Comparison of ENCODE assay signal across 21 mouse cellular contexts in the genomic region with DNA sequence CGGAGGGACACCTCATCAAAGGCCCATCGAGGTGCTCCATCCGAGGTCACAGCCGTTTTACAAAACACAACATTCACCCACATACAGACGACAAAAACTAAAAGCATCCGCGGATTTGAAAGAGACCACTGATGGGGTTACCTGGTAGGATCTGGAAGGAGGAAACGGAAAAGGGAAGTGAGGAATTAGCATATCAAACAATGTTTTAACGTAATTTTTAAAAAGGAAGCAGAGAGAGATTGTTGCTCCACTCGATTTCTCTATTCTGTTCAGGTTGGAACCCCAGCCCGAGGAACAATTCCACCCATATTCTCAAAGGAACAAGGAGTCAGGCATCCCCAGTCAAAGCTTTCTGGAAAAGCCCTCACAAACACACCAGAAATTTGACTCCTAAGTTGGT.
"Had no signal": no experiment of that assay in that cellular context is flagged by ENCODE, and none has a peak within 500 bp of the region (broad histone marks: within the 10 kb centered on the region; RNA-seq: fewer than 3 reads in every experiment).

No protein-coding gene starts in this region.

- H3K9me3 ChIP-seq: liver, embryonic 13.5 days; liver, embryonic 15.5 days; midbrain, embryonic 10.5 days; midbrain, embryonic 12.5 days; neural tube, embryonic 13.5 days; neural tube, embryonic 15.5 days; stomach, embryonic 15.5 days had no signal

- H3K4me2 ChIP-seq: liver, embryonic 13.5 days; liver, embryonic 15.5 days; lung, embryonic 14.5 days; midbrain, embryonic 12.5 days; neural tube, embryonic 13.5 days; neural tube, embryonic 15.5 days; stomach, embryonic 15.5 days had no signal

- ATAC-seq: liver, postnatal 0 days; midbrain, embryonic 16.5 days had no signal

- H3K4me1 ChIP-seq: liver, embryonic 13.5 days; liver, embryonic 15.5 days; midbrain, embryonic 10.5 days; midbrain, embryonic 12.5 days; neural tube, embryonic 13.5 days; neural tube, embryonic 15.5 days; stomach, embryonic 15.5 days had no signal

- DNase-seq: liver, embryonic 13.5 days; liver, postnatal 0 days; lung, embryonic 14.5 days; lung, postnatal 10 days; lung, postnatal 4 days; midbrain, embryonic 14.5 days; right cerebral cortex, postnatal 14 days; right cerebral cortex, postnatal 4 days; spleen, adult 18-20 months; thymus, adult 2 months; thymus, postnatal 25 days; thymus, postnatal 4 days had no signal

- H3K36me3 ChIP-seq: liver, embryonic 13.5 days; liver, embryonic 15.5 days; midbrain, embryonic 10.5 days; midbrain, embryonic 12.5 days; neural tube, embryonic 13.5 days; neural tube, embryonic 15.5 days; stomach, embryonic 15.5 days had no signal

- H3K27me3 ChIP-seq: liver, embryonic 13.5 days; liver, embryonic 15.5 days; midbrain, embryonic 12.5 days; neural tube, embryonic 13.5 days; neural tube, embryonic 15.5 days; stomach, embryonic 15.5 days had no signal

- H3K9ac ChIP-seq: liver, embryonic 13.5 days; liver, embryonic 15.5 days; liver, postnatal 0 days; lung, embryonic 14.5 days; midbrain, embryonic 12.5 days; neural tube, embryonic 13.5 days; neural tube, embryonic 15.5 days; stomach, embryonic 15.5 days had no signal

- H3K27ac ChIP-seq: liver, embryonic 13.5 days; liver, embryonic 15.5 days; midbrain, embryonic 10.5 days; midbrain, embryonic 12.5 days; neural tube, embryonic 13.5 days; neural tube, embryonic 15.5 days; stomach, embryonic 15.5 days; stomach, postnatal 0 days had no signal

- H3K4me3 ChIP-seq: liver, embryonic 13.5 days; liver, embryonic 15.5 days; midbrain, embryonic 10.5 days; midbrain, embryonic 12.5 days; myocyte; neural tube, embryonic 13.5 days; neural tube, embryonic 15.5 days; stomach, embryonic 15.5 days had no signal
